Mouse (Mus musculus) CD8-positive naive resting alpha-beta T cell, adult 2 months (primary cell): Measurements from ENCODE around the gene Bmpr2.
A peak's percentile ranks its signal among the peaks of the same experiment; 100 is the strongest.

Experiments
- DNase-seq, 2 experiments: peaks; one replicate each; pipeline ENCODE4 v3.0.0; 2022; ENCODE audit warnings: low read depth in 2 of 2, low spot score in 2 of 2

The Bmpr2 gene

GRCm38 (mm10) chr1:59795336-59795735, 32.1 kb downstream of the Bmpr2 start:
- DNase-seq = no peak

- no peak for DNase-seq
These were observed 34.7 kb downstream of the Bmpr2 start for GRCm38 (mm10) chr1:59797865-59798264.

GRCm38 (mm10) chr1:59804363-59804762, 41.2 kb downstream of the Bmpr2 start:
- DNase-seq = no peak

- no peak for DNase-seq
These were observed 46.7 kb downstream of the Bmpr2 start for GRCm38 (mm10) chr1:59809921-59810320.

- no peak for DNase-seq
These were observed 49.6 kb downstream of the Bmpr2 start for GRCm38 (mm10) chr1:59812782-59813181.

GRCm38 (mm10) chr1:59825421-59825820, 62.2 kb downstream of the Bmpr2 start:
- no peak for DNase-seq

- DNase-seq = no peak
These were observed 63.4 kb downstream of the Bmpr2 start for GRCm38 (mm10) chr1:59826583-59826982.

- no peak for DNase-seq
These were observed 66.2 kb downstream of the Bmpr2 start for GRCm38 (mm10) chr1:59829410-59829809.

- no peak for DNase-seq
These were observed 67.0 kb downstream of the Bmpr2 start for GRCm38 (mm10) chr1:59830194-59830593.

GRCm38 (mm10) chr1:59833723-59834122, 70.5 kb downstream of the Bmpr2 start:
- DNase-seq = no peak

- DNase-seq = no peak
These were observed 85.1 kb downstream of the Bmpr2 start for GRCm38 (mm10) chr1:59848327-59848726.

GRCm38 (mm10) chr1:59859046-59859445, 95.8 kb downstream of the Bmpr2 start:
- no peak for DNase-seq

- DNase-seq = no peak
These were observed 98.9 kb downstream of the Bmpr2 start for GRCm38 (mm10) chr1:59862144-59862543.

GRCm38 (mm10) chr1:59868041-59868440, 104.8 kb downstream of the Bmpr2 start:
- no peak for DNase-seq

GRCm38 (mm10) chr1:59874023-59874422, 110.8 kb downstream of the Bmpr2 start:
- no peak for DNase-seq

GRCm38 (mm10) chr1:59878098-59878497, 114.9 kb downstream of the Bmpr2 start:
- no peak for DNase-seq

GRCm38 (mm10) chr1:59883349-59884134, 120.3 kb downstream of the Bmpr2 start:
- peak; percentile 63 to 76 for DNase-seq

- no peak for DNase-seq
These were observed 123.7 kb downstream of the Bmpr2 start for GRCm38 (mm10) chr1:59886899-59887298.

- DNase-seq = no peak
These were observed 124.8 kb downstream of the Bmpr2 start for GRCm38 (mm10) chr1:59888018-59888417.

- no peak for DNase-seq
These were observed 128.0 kb downstream of the Bmpr2 start for GRCm38 (mm10) chr1:59891185-59891584.

GRCm38 (mm10) chr1:59892777-59893176, 129.6 kb downstream of the Bmpr2 start:
- DNase-seq = no peak

- DNase-seq = no peak
These were observed 130.8 kb downstream of the Bmpr2 start for GRCm38 (mm10) chr1:59894025-59894424.

- no peak for DNase-seq
These were observed 132.3 kb downstream of the Bmpr2 start for GRCm38 (mm10) chr1:59895456-59895855.
